Mouse (Mus musculus): ENCODE measurements around the gene Sap30bp. TPM values are rescaled to one million over a fixed set of nuclear protein-coding genes. Genes with fewer than 3 reads are reported as not detected.

The Sap30bp gene
- polyA plus RNA-seq, 1 experiment from 2014 or later: 56.9 TPM

DNA sequence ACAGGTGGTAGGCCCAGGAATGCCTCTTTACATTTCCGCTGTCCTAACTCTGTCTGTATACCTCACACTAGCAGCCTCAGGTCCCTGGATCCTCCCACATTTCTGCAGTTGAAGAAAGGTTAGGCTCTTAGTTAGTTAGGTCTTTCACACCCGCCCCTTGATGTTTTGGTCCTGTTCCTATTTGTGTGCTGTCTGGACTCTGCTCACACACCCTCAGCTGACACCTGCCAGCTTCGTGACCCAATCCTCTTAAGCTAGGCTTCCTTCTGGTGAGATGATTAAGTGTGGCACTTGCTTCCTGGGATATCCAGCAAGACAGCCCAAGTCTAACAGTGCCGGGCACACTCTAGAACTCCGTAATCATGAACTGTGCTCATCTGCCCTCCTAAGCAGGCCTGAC is 26.6 kb upstream of the Sap30bp start:
- Histone ChIP-seq H3K9me3 (no peaks in the 10 kb centered on the region), H3K4me3 (replicated peaks) (no peak overlapping the region), H3K27me3 (no peaks in the 10 kb centered on the region), H3K36me3 (peaks cover 21% of the 10 kb centered on the region), H3K27ac (no peak overlapping the region), H3K4me2 (no peak overlapping the region), H3K4me1 (replicated peaks) (no peaks in the 10 kb centered on the region), H3K9ac (replicated peaks) (no peak overlapping the region)
- 88% methylated on average over 5 of the region's 5 CpGs for WGBS
- ATAC-seq (ENCODE audit: insufficient number of reproducible peaks, insufficient read depth, low FRiP score, low TSS enrichment, low read depth): no peak

DNA sequence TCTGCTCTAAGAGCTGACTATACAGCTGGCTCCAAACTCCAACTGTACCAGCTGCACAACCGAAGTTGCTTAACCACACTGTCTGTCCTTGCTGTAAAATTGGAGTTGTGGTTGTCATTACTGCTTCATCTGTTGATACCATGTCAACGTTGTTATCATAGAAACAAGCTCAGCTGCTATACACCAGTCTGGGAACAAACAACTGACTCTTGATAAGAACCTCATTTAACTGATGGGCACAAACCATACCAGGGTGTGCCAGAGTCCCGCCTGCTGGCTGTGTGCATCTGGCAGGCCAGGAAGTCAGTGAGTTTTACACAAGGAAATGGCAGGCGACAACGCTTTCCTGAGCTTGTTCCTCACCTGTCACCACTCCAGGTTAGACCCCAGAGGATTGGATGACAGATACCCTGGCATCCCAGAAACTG is 21.9 kb upstream of the Sap30bp start:
- Histone ChIP-seq H3K4me1 (replicated peaks) (no peaks in the 10 kb centered on the region), H3K36me3 (peaks cover 51% of the 10 kb centered on the region), H3K27me3 (no peaks in the 10 kb centered on the region), H3K27ac (no peak overlapping the region), H3K9ac (replicated peaks) (no peak overlapping the region), H3K4me2 (no peak overlapping the region), H3K4me3 (replicated peaks) (no peak overlapping the region), H3K9me3 (no peaks in the 10 kb centered on the region)
- no peak for ATAC-seq (ENCODE audit: insufficient number of reproducible peaks, insufficient read depth, low FRiP score, low TSS enrichment, low read depth)
- WGBS: 91% methylated on average over 5 of the region's 5 CpGs

DNA sequence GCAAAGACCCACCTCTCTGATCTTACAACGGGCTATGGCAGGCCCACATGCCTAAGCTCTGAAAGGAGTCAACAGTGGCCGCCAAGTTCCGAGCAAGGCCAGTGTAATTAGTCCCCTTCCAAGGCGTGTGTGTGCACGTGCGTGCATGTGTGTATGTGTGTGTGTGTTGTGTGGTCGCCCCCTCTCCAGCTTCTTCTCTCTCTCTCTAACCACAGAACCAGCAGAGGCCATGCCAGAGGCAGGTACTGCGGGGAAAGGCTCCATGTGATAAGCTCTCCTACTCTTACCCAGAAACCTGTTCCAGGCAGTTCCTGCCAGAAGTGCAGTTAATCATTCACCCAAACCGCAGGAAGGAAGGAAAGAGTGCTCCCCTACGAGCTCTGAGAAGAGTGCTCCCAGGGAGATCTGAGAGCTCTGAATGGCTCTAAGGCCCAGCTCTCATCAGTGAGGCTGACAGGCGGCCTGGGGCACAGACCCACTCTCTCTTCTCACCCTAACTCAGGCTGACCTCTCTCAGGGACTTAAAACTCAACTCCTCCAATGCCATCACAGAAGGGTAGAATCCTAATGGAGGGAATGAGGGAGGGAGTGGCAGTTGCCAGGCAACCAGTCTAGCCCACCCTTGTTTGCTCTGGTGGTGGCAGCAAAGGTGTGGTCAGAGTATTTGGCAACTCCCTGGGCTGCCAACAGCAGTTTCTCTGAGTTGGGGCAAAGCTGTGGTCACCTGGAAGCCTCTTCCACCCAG is 21.3 kb upstream of the Sap30bp start, which contains the start of gene Smim6:
Gene Smim6, plus strand, starts transcription at position 386 of the 745 bp plus-strand sequence.
- no peak within 1 kb of the TSS for H3K4me2 ChIP-seq
- H3K9me3 ChIP-seq: no peaks in the 10 kb centered on the region
- no peak for ATAC-seq (ENCODE audit: insufficient number of reproducible peaks, insufficient read depth, low FRiP score, low TSS enrichment, low read depth)
- H3K27me3 ChIP-seq: no peaks in the 10 kb centered on the region
- no peak within 1 kb of the TSS for H3K27ac ChIP-seq
- H3K36me3 ChIP-seq: peaks cover 57% of the 10 kb centered on the region
- no peak within 1 kb of the TSS for H3K4me3 ChIP-seq (replicated peaks)
- no peaks in the 10 kb centered on the region for H3K4me1 ChIP-seq (replicated peaks)
- H3K9ac ChIP-seq (replicated peaks): no peak within 1 kb of the TSS
- 76% methylated on average over 11 of the region's 11 CpGs for WGBS

DNA sequence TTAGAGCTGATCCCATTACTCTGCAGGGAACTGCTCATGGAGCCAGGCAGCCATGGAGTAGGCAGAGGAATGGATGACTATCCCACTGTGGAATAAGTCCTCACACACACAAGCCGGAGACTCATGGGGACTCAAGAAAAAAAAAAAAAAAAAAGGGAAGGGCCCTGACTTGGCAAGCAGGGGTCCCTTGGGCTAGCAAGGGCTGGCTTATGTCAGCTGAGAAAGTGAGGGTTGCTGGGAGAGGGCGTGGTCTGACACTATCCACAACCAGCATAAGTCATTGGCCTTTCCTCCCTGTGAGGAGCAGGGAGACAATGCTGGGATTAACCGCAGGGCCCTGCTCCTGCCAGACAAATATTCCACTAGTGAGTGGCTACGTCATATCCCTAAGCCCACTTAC is 16.5 kb upstream of the Sap30bp start:
- Histone ChIP-seq H3K9ac (replicated peaks) (no peak overlapping the region), H3K27me3 (no peaks in the 10 kb centered on the region), H3K9me3 (no peaks in the 10 kb centered on the region), H3K4me3 (replicated peaks) (no peak overlapping the region), H3K36me3 (peaks cover 52% of the 10 kb centered on the region), H3K27ac (no peak overlapping the region), H3K4me1 (replicated peaks) (no peaks in the 10 kb centered on the region), H3K4me2 (no peak overlapping the region)
- WGBS: 98% methylated on average over 4 of the region's 4 CpGs
- ATAC-seq (ENCODE audit: insufficient number of reproducible peaks, insufficient read depth, low FRiP score, low TSS enrichment, low read depth): no peak

DNA sequence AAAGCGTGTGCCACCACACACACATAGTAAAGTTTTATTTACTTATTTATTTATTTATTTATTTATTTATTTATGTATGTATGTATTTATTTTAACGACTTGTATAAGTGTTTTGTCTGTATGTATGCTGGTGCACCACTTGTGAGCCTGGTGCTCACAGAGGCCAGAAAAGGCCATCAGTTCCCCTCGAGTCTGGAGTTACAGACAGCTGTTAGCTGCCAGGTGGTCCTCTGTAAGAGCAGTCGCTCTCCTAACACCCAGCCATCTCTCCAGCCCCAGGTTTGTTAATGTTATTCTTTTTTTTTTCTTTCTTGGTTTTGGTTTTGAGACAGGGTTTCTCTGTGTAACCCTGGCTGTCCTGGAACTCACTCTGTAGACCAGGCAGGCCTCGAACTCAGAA is 14.4 kb upstream of the Sap30bp start:
- WGBS: 83% methylated on average over 5 of the region's 5 CpGs
- Histone ChIP-seq H3K9ac (replicated peaks) (no peak overlapping the region), H3K4me2 (no peak overlapping the region), H3K27me3 (no peaks in the 10 kb centered on the region), H3K4me1 (replicated peaks) (no peaks in the 10 kb centered on the region), H3K4me3 (replicated peaks) (no peak overlapping the region), H3K9me3 (no peaks in the 10 kb centered on the region), H3K27ac (no peak overlapping the region), H3K36me3 (peaks cover 48% of the 10 kb centered on the region)
- no peak for ATAC-seq (ENCODE audit: insufficient number of reproducible peaks, insufficient read depth, low FRiP score, low TSS enrichment, low read depth)

DNA sequence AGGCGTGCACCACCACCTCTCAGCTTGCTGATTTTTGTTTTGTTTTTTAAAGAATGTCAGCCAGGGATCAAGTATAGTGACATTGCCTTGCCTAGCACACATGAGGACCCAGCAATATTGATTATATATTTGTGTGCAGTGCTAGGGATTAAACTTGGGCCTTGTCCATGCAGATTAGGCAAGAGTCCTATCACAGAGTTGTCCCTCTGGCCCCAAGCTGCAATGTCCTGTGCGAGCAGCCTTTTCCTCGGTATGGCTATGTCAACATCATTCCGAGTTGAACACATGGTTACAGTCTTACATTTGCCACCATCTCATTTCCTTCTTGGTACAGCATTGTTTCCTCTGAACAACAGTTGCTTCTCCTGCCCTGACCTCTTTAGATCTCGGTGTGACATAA is 14.0 kb upstream of the Sap30bp start:
- no peaks in the 10 kb centered on the region for H3K4me1 ChIP-seq (replicated peaks)
- H3K27me3 ChIP-seq: no peaks in the 10 kb centered on the region
- no peak for ATAC-seq (ENCODE audit: insufficient number of reproducible peaks, insufficient read depth, low FRiP score, low TSS enrichment, low read depth)
- no peaks in the 10 kb centered on the region for H3K9me3 ChIP-seq
- H3K27ac ChIP-seq: no peak overlapping the region
- 88% methylated on average over 5 of the region's 5 CpGs for WGBS
- H3K36me3 ChIP-seq: peaks cover 51% of the 10 kb centered on the region
- no peak overlapping the region for H3K9ac ChIP-seq (replicated peaks)
- H3K4me3 ChIP-seq (replicated peaks): no peak overlapping the region
- no peak overlapping the region for H3K4me2 ChIP-seq

DNA sequence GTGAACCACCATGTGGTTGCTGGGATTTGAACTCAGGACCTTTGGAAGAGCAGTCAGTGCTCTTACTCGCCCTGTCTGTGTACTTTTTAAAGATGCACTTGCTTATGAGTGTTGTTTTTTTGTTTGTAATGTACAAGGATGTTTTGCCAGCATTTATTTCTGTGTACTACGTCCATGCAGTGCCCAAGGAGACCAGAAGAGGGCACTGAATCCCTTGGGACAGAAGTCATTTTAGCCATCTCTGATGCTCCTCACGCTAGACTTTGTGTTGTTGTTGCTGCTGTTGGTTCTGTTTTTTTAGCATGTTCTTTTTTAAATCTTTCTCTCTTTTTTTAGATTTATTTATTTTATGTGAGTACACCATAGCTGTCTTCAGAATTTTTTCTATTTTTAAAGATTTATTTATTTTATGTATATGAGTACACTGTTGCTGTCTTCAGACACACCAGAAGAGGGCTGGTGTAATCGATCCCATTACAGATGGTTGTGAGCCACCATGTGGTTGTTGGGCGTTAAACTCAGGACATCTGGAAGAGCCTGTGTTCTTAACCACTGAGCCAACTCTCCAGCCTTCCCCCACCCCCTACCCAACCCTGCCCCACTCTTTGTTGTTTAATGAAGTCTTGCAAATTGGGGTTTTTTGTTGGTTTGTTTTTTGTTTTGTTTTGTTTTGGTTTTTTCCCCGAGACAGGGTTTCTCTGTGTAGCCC is 12.8 kb upstream of the Sap30bp start:
- peaks cover 56% of the 10 kb centered on the region for H3K36me3 ChIP-seq

DNA sequence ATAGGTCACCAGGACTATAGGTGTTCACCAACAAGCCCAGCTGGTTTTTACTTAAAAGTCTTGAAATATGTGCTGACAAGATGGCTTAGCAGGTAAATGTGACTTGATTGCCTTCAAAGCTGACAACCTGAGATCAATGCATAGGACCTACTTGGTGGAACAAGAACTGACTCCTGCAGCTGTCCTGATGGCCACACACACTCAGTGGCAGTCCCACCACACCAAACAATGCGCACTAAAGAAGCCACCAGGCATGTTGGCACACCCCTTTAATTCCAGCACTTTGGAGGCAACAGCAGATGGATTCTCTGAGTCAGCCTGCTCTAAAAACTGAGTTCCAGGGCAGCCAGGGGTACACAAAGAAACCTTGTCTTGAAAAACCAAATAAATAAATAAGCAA is 11.1 kb upstream of the Sap30bp start:
- no peak overlapping the region for H3K4me3 ChIP-seq (replicated peaks)
- no peak overlapping the region for H3K9ac ChIP-seq (replicated peaks)
- H3K27ac ChIP-seq: no peak overlapping the region
- 86% methylated on average over 1 of the region's 1 CpGs for WGBS
- H3K4me2 ChIP-seq: no peak overlapping the region
- no peaks in the 10 kb centered on the region for H3K27me3 ChIP-seq
- no peaks in the 10 kb centered on the region for H3K4me1 ChIP-seq (replicated peaks)
- no peaks in the 10 kb centered on the region for H3K9me3 ChIP-seq
- ATAC-seq (ENCODE audit: insufficient number of reproducible peaks, insufficient read depth, low FRiP score, low TSS enrichment, low read depth): no peak
- H3K36me3 ChIP-seq: peaks cover 49% of the 10 kb centered on the region

More for the DNA sequence above, 12.8 kb upstream of the Sap30bp start:
- H3K9me3 ChIP-seq: no peaks in the 10 kb centered on the region
- H3K9ac ChIP-seq (replicated peaks): no peak overlapping the region
- no peak for ATAC-seq (ENCODE audit: insufficient number of reproducible peaks, insufficient read depth, low FRiP score, low TSS enrichment, low read depth)
- H3K4me2 ChIP-seq: no peak overlapping the region
- no peaks in the 10 kb centered on the region for H3K4me1 ChIP-seq (replicated peaks)
- H3K4me3 ChIP-seq (replicated peaks): no peak overlapping the region
- no peaks in the 10 kb centered on the region for H3K27me3 ChIP-seq
- WGBS: 49% methylated on average over 6 of the region's 6 CpGs
- no peak overlapping the region for H3K27ac ChIP-seq

DNA sequence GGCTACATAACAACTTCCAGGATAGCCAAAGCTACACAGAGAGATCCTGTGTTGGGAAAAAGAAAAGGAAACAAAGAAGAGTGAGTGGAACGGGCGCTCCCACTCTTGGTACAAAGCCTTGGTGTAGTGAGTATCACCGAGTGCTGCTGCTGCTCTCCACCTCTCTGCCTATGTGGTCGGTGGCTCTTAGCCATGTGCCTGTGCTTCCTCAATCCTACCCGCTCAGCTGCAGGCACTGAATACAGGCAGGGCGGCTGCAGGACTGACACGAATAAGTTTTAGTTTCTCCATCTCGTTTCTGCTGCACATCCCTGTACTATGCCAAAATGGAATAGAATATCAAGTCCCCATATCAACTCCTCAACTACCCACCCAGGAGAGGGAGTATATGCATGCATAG is 4.1 kb upstream of the Sap30bp start:
- Histone ChIP-seq H3K9ac (replicated peaks) (no peak overlapping the region), H3K27ac (no peak overlapping the region), H3K36me3 (peaks cover 40% of the 10 kb centered on the region), H3K4me1 (replicated peaks) (peaks cover 10% of the 10 kb centered on the region), H3K9me3 (no peaks in the 10 kb centered on the region), H3K4me3 (replicated peaks) (no peak overlapping the region), H3K4me2 (no peak overlapping the region), H3K27me3 (no peaks in the 10 kb centered on the region)
- ATAC-seq (ENCODE audit: insufficient number of reproducible peaks, insufficient read depth, low FRiP score, low TSS enrichment, low read depth): no peak
- WGBS: 92% methylated on average over 8 of the region's 8 CpGs

DNA sequence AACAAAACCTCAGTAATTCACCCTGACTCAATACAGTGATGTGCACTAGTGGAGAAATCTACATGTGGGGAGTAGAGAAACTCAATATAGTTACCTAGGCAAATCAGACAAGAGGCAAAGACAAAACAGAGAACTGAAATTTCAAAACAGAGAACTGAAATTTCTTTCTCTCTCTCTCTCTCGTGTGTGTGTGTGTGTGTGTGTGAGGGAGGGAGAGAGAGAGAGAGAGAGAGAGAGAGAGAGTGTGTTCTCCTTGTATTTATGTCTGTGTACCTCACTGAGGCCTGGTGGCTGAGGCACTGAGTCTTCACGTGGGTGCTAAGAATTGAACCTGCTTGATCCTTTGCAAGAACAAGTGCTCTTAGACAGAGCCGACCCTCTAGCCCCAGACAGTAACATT is 3.3 kb upstream of the Sap30bp start:
- Histone ChIP-seq H3K36me3 (peaks cover 34% of the 10 kb centered on the region), H3K4me2 (no peak overlapping the region), H3K9ac (replicated peaks) (no peak overlapping the region), H3K27ac (no peak overlapping the region), H3K4me1 (replicated peaks) (peaks cover 18% of the 10 kb centered on the region), H3K4me3 (replicated peaks) (no peak overlapping the region), H3K9me3 (no peaks in the 10 kb centered on the region), H3K27me3 (no peaks in the 10 kb centered on the region)
- ATAC-seq (ENCODE audit: insufficient number of reproducible peaks, insufficient read depth, low FRiP score, low TSS enrichment, low read depth): no peak
- 71% methylated on average over 3 of the region's 3 CpGs for WGBS

DNA sequence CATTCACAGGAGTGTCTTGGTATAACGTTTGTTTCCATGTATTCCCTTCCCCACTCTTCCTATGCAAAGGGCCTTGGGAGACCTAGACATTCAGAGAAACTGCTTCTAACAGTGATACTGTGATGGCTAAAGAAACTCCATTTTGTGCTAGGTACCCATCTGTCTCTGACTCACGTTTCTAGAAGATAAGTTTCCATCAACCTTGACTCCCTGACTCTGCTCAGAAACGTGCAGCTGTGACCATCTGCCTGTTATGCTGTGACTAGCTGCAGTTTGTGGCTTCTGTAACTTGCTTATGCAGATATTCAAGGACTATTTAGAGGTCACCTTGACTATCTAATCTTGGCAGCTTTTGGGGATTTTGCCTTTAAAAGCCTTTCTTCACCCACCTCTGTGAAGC is 1.8 kb upstream of the Sap30bp start:
- H3K4me3 ChIP-seq (replicated peaks): no peak overlapping the region
- H3K36me3 ChIP-seq: peaks cover 41% of the 10 kb centered on the region
- WGBS: 71% methylated on average over 3 of the region's 3 CpGs
- no peak overlapping the region for H3K27ac ChIP-seq
- no peaks in the 10 kb centered on the region for H3K9me3 ChIP-seq
- ATAC-seq (ENCODE audit: insufficient number of reproducible peaks, insufficient read depth, low FRiP score, low TSS enrichment, low read depth): no peak
- no peak overlapping the region for H3K4me2 ChIP-seq
- no peak overlapping the region for H3K9ac ChIP-seq (replicated peaks)
- H3K4me1 ChIP-seq (replicated peaks): peaks cover 19% of the 10 kb centered on the region
- H3K27me3 ChIP-seq: no peaks in the 10 kb centered on the region
